8 mouse cellular contexts compared by ENCODE assay signal in genomic region chr15:96848150-96848549, GRCm38 (mm10).
DNase-seq lines count a peak whose midpoint lies in the region; ATAC-seq and TF ChIP-seq lines count a peak whose summit lies in the region.

No protein-coding gene starts in this region.

- intact Hi-C loops in gastrocnemius, postnatal 36 days (cut with DNase I): no loop called here

- peak; percentile 52 for TF ChIP-seq CTCF in forebrain, postnatal 0 days (IDR thresholded peaks at IDR 0.05; ENCODE audit: low read depth)

- H3K9me3 ChIP-seq in forebrain, postnatal 0 days (ENCODE audit: low read length): no peaks in the 10 kb centered on the region
- H3K9me3 ChIP-seq in forebrain, embryonic 13.5 days (replicated peaks): no peaks in the 10 kb centered on the region

- H3K36me3 ChIP-seq in forebrain, postnatal 0 days (ENCODE audit: insufficient read depth): no peaks in the 10 kb centered on the region
- H3K36me3 ChIP-seq in forebrain, embryonic 13.5 days (ENCODE audit: poor library complexity, severe bottlenecking): no peaks in the 10 kb centered on the region

- H3K4me3 ChIP-seq in forebrain, postnatal 0 days (ENCODE audit: low read depth, low read length): no peak overlapping the region
- H3K4me3 ChIP-seq in forebrain, embryonic 13.5 days: no peak overlapping the region

- H3K4me1 ChIP-seq in forebrain, postnatal 0 days (ENCODE audit: insufficient read depth): no peaks in the 10 kb centered on the region
- no peaks in the 10 kb centered on the region for H3K4me1 ChIP-seq in forebrain, embryonic 13.5 days

- DNase-seq in forebrain, postnatal 0 days: no peak
- peak; percentile 27 for DNase-seq in right cerebral cortex, postnatal 4 days
- DNase-seq in right cerebral cortex, adult 2 months (ENCODE audit: low spot score in 2 of 2): no peak
- peak; percentile 11 for DNase-seq in kidney, postnatal 14 days
- peak; percentile 61 for DNase-seq in testis, postnatal 10 days (ENCODE audit: low spot score)
- DNase-seq in gastrocnemius, postnatal 36 days: no peak

- ATAC-seq in forebrain, postnatal 0 days: no peak
- ATAC-seq in forebrain, embryonic 13.5 days: no peak
- no peak for ATAC-seq in erythroblast, adult 5-6 weeks (replicated peaks; ENCODE audit: low FRiP score, poor library complexity, severe bottlenecking)

- H3K27me3 ChIP-seq in forebrain, postnatal 0 days (ENCODE audit: insufficient read depth, low read length): no peaks in the 10 kb centered on the region
- H3K27me3 ChIP-seq in forebrain, embryonic 13.5 days: no peaks in the 10 kb centered on the region

- H3K27ac ChIP-seq in forebrain, postnatal 0 days (ENCODE audit: low read depth, low read length): no peak overlapping the region
- no peak overlapping the region for H3K27ac ChIP-seq in forebrain, embryonic 13.5 days

- no peak overlapping the region for H3K9ac ChIP-seq in forebrain, postnatal 0 days
- H3K9ac ChIP-seq in forebrain, embryonic 13.5 days: no peak overlapping the region

- 87% methylated on average over 2 of the region's 2 CpGs for WGBS in forebrain, postnatal 0 days
- 81% methylated on average over 2 of the region's 2 CpGs for WGBS in forebrain, embryonic 13.5 days

- H3K4me2 ChIP-seq in forebrain, postnatal 0 days (ENCODE audit: low read depth): no peak overlapping the region
- H3K4me2 ChIP-seq in forebrain, embryonic 13.5 days: no peak overlapping the region

Comparison
In these comparisons a context has a peak if more than half of its experiments do, and no peak if none do; other contexts are left out.
1. DNase-seq: peak in right cerebral cortex, postnatal 4 days (single experiment), kidney, postnatal 14 days (single experiment) and testis, postnatal 10 days (single experiment); none in forebrain, postnatal 0 days (single experiment), right cerebral cortex, adult 2 months (0 of 2) and gastrocnemius, postnatal 36 days (0 of 2).